Mouse (Mus musculus) cortical plate, adult 2 months (tissue): ENCODE measurements around the gene 3110082I17Rik.
A peak's percentile ranks its signal among the peaks of the same experiment; 100 is the strongest.

Experiments used
- CTCF ChIP-seq: fragments of 200-500 bp; IDR thresholded peaks from 2 replicates; pipeline ENCODE4 v1.5.1; 2011; ENCODE audit warnings: mild to moderate bottlenecking, control low read depth, low read length; ENCODE audit not compliant: insufficient read depth; ENCODE audit errors: extremely low read depth
- POLR2A ChIP-seq: fragments of 200-500 bp; IDR thresholded peaks from 2 replicates; pipeline ENCODE4 v1.6.1; 2011; ENCODE audit warnings: mild to moderate bottlenecking, low read length, control low read depth; ENCODE audit not compliant: insufficient read depth; ENCODE audit errors: extremely low read depth

DNA sequence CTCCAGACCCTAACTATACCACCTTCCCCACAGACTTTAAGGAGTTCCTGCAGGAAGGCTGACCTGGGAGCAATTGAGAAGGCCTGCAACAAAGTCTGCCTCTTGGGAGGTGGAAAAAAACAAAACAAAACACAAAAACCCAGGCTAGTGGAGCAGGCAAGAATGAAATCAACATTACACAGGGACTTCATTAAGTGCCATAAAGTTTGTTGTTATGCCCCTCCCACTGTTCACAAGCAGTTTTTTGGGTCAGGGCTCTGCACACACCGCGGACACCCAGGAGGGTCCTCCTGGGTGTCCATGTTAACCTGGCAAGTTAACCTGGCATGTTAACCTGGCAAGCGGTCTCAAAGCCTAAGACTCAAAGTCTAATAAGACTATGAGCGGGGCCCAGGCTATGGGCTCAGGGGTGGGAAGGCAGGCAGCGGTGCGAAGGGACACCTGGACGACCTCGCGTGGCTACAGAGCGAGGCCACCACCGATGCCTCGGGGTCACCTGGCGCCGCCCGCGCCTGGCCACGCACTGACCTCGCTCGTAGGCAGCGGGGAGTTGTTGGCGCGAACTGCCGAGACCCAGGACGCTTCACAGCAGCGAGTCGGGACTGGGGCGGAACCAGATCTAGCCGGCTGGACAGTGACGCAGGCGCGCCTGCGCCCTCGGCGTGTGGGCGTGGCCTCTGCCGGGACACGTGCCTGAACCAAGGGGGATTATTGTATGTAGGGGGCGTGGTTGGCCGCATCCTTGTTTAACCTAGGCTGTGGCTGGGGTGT is 88.5 kb downstream of the 3110082I17Rik start:
- TF ChIP-seq CTCF (no peak), POLR2A (peak; percentile 90)
